ENCODE assay signal across 8 mouse cellular contexts in the genomic region with DNA sequence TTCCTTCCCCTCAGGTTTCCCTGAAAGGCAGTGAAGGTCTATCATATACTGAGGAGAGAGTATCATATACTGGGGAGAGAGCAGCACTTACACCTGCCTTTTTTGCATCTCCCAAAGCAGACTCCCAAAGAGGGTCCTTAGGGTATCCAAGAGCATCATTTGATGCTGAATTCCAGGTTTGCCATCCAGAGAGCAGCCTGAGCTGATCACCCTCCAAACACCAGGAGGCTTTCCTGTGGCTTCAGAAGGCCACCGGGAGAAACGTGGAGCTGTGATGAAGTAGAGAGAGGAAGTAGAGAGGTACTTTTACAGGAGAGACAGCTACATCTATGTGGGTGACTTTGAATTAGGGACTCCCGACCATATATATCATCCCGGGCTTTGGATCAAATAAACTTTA. TPM values are rescaled to one million over a fixed set of nuclear protein-coding genes. Genes with fewer than 3 reads are reported as not detected.
DNase-seq lines count a peak whose midpoint lies in the region; ATAC-seq and TF ChIP-seq lines count a peak whose summit lies in the region.

No protein-coding gene starts in this region.

- peaks cover 77% of the 10 kb centered on the region for H3K79me2 ChIP-seq in C2C12 (ENCODE audit: control insufficient read depth, insufficient read depth)

- H3K4me3 ChIP-seq in heart, embryonic 10.5 days, result peak overlapping the region; percentile 92
- H3K4me3 ChIP-seq in C2C12 (ENCODE audit: insufficient read depth, poor library complexity, severe bottlenecking), result peak overlapping the region; percentile 64
- H3K4me3 ChIP-seq in forebrain, postnatal 0 days (ENCODE audit: low read depth, low read length), result peak overlapping the region; percentile 81
- H3K4me3 ChIP-seq in liver, embryonic 15.5 days (replicated peaks), result 0 out of 2 replicates have a peak overlapping the region, but pooled peaks have one; percentile 56

- peaks cover 53% of the 10 kb centered on the region for H3K79me3 ChIP-seq in C2C12 (ENCODE audit: low read depth)

- H3K4me1 ChIP-seq in heart, embryonic 10.5 days, result peaks cover 58% of the 10 kb centered on the region
- H3K4me1 ChIP-seq in forebrain, postnatal 0 days (ENCODE audit: insufficient read depth), result peaks cover 18% of the 10 kb centered on the region
- peaks cover 48% of the 10 kb centered on the region for H3K4me1 ChIP-seq in liver, embryonic 15.5 days (replicated peaks)

- peak overlapping the region; percentile 99 for H3K4me2 ChIP-seq in forebrain, postnatal 0 days (ENCODE audit: low read depth)
- peak overlapping the region; percentile 70 for H3K4me2 ChIP-seq in liver, embryonic 15.5 days

- no peaks in the 10 kb centered on the region for H3K27me3 ChIP-seq in heart, embryonic 10.5 days (ENCODE audit: insufficient read depth, poor library complexity, severe bottlenecking)
- H3K27me3 ChIP-seq in C2C12 (ENCODE audit: control insufficient read depth, insufficient read depth, insufficient read length), result no peaks in the 10 kb centered on the region
- H3K27me3 ChIP-seq in forebrain, postnatal 0 days (ENCODE audit: insufficient read depth, low read length), result no peaks in the 10 kb centered on the region
- H3K27me3 ChIP-seq in liver, embryonic 15.5 days, result peaks cover 64% of the 10 kb centered on the region

- DNase-seq in heart, embryonic 10.5 days (ENCODE audit: low spot score), result no peak
- no peak for DNase-seq in heart, adult 18-20 months
- DNase-seq in forebrain, postnatal 0 days, result peak; percentile 61
- DNase-seq in ovary, adult 18-20 months (ENCODE audit: low spot score), result no peak
- no peak for DNase-seq in urinary bladder, postnatal 10 days (ENCODE audit: low spot score)

- H3K27ac ChIP-seq in heart, embryonic 10.5 days, result no peak overlapping the region
- H3K27ac ChIP-seq in forebrain, postnatal 0 days (ENCODE audit: low read depth, low read length), result peak overlapping the region; percentile 96
- no peak overlapping the region for H3K27ac ChIP-seq in liver, embryonic 15.5 days (replicated peaks)

- no peaks in the 10 kb centered on the region for H3K9me3 ChIP-seq in heart, embryonic 10.5 days
- no peaks in the 10 kb centered on the region for H3K9me3 ChIP-seq in forebrain, postnatal 0 days (ENCODE audit: low read length)
- H3K9me3 ChIP-seq in liver, embryonic 15.5 days (replicated peaks), result no peaks in the 10 kb centered on the region

- H3ac ChIP-seq in C2C12 (ENCODE audit: control insufficient read depth, insufficient read length, low read depth), result peak overlapping the region; percentile 50

- no peak for TF ChIP-seq CTCF in C2C12 (IDR thresholded peaks at IDR 0.05; ENCODE audit: control insufficient read depth, insufficient read depth, insufficient read length)
- TF ChIP-seq CTCF in forebrain, postnatal 0 days (IDR thresholded peaks at IDR 0.05; ENCODE audit: low read depth), result no peak

- peak overlapping the region; percentile 94 for H3K9ac ChIP-seq in forebrain, postnatal 0 days
- no peak overlapping the region for H3K9ac ChIP-seq in liver, embryonic 15.5 days

- H3K36me3 ChIP-seq in heart, embryonic 10.5 days, result no peaks in the 10 kb centered on the region
- peaks cover 3% of the 10 kb centered on the region for H3K36me3 ChIP-seq in C2C12 (ENCODE audit: control insufficient read depth, insufficient read depth)
- no peaks in the 10 kb centered on the region for H3K36me3 ChIP-seq in forebrain, postnatal 0 days (ENCODE audit: insufficient read depth)
- no peaks in the 10 kb centered on the region for H3K36me3 ChIP-seq in liver, embryonic 15.5 days (replicated peaks)

- no peak for ATAC-seq in forebrain, postnatal 0 days
- ATAC-seq in liver, embryonic 15.5 days (ENCODE audit: insufficient read depth), result no peak
- ATAC-seq in inflammation-experienced regulatory T-cells, adult 6 months, result no peak

- 18% methylated on average over 4 of the region's 4 CpGs for WGBS in heart, embryonic 10.5 days
- WGBS in forebrain, postnatal 0 days, result 32% methylated on average over 4 of the region's 4 CpGs
- WGBS in liver, embryonic 15.5 days (ENCODE audit: insufficient replicate concordance), result 18% methylated on average over 4 of the region's 4 CpGs

TF ChIP-seq in C2C12, 6 proteins besides CTCF, POLR2A, EP300 and RAD21:
- TF ChIP-seq CEBPB (IDR thresholded peaks at IDR 0.05; ENCODE audit: low read depth) (no peak), MYOD1 (IDR thresholded peaks at IDR 0.05; ENCODE audit: control insufficient read depth, insufficient read length, low read depth) (no peak), USF1 (IDR thresholded peaks at IDR 0.05; ENCODE audit: low read depth) (no peak), FOSL1 (IDR thresholded peaks at IDR 0.05; ENCODE audit: insufficient read depth, low read length, poor library complexity, severe bottlenecking) (no peak), MYOG (IDR thresholded peaks at IDR 0.05; ENCODE audit: control insufficient read depth, extremely low read depth, insufficient read length) (no peak), MAX (IDR thresholded peaks at IDR 0.05) (no peak)

RNA-seq across cellular contexts. Expression of gene Nfil3, which starts 3.1 kb away (rescaled TPM):
- polyA plus RNA-seq in heart, embryonic 10.5 days (2016; fragmentation: Nextera tagmentation; extraction: Ambion mirVana), result 32.7 and 43.1 TPM in 2 replicates
- 10 to 100 TPM; 33.9 to 36.7 TPM for total RNA-seq in heart, adult 18-20 months (2021)
- 18.8 TPM for polyA plus RNA-seq in C2C12 (2012; fragmentation: generic; extraction: Trizol)
- total RNA-seq in forebrain, postnatal 0 days (2014; rRNA removed), result 20.8 and 29.3 TPM in 2 replicates
- polyA plus RNA-seq in forebrain, postnatal 0 days (2015; fragmentation: Nextera tagmentation; extraction: Ambion mirVana), result 36.8 and 37.7 TPM in 2 replicates
- 6.0 and 6.1 TPM in 2 replicates for polyA plus RNA-seq in liver, embryonic 15.5 days (2015; fragmentation: Nextera tagmentation; extraction: Ambion mirVana)
- polyA plus RNA-seq in inflammation-experienced regulatory T-cells, adult 6 months (2017; shearing (Covaris generic)), result 1 to 10 TPM; 2.7 to 4.1 (median 3.8) TPM

RNA-seq across cellular contexts. Expression of gene Auh, which starts 48.3 kb away (rescaled TPM):
- 44.9 and 53.3 TPM in 2 replicates for polyA plus RNA-seq in heart, embryonic 10.5 days (2016; fragmentation: Nextera tagmentation; extraction: Ambion mirVana)
- 100 to 1,000 TPM; 163 to 164 TPM for total RNA-seq in heart, adult 18-20 months (2021)
- polyA plus RNA-seq in C2C12 (2012; fragmentation: generic; extraction: Trizol), result 14.0 TPM
- 50.3 and 56.2 TPM in 2 replicates for total RNA-seq in forebrain, postnatal 0 days (2014; rRNA removed)
- 55.3 and 58.7 TPM in 2 replicates for polyA plus RNA-seq in forebrain, postnatal 0 days (2015; fragmentation: Nextera tagmentation; extraction: Ambion mirVana)
- polyA plus RNA-seq in liver, embryonic 15.5 days (2015; fragmentation: Nextera tagmentation; extraction: Ambion mirVana), result 27.3 and 30.4 TPM in 2 replicates
- 10 to 100 TPM; 25.0 to 28.2 (median 26.2) TPM for polyA plus RNA-seq in inflammation-experienced regulatory T-cells, adult 6 months (2017; shearing (Covaris generic))
